Mouse (Mus musculus) cerebellum, adult 9-10 months (tissue): Measurements from ENCODE around the gene Klc4.

Experiments used
- DNase-seq: peaks from one replicate; pipeline ENCODE4 v3.0.0; 2022

Klc4 gene

DNA sequence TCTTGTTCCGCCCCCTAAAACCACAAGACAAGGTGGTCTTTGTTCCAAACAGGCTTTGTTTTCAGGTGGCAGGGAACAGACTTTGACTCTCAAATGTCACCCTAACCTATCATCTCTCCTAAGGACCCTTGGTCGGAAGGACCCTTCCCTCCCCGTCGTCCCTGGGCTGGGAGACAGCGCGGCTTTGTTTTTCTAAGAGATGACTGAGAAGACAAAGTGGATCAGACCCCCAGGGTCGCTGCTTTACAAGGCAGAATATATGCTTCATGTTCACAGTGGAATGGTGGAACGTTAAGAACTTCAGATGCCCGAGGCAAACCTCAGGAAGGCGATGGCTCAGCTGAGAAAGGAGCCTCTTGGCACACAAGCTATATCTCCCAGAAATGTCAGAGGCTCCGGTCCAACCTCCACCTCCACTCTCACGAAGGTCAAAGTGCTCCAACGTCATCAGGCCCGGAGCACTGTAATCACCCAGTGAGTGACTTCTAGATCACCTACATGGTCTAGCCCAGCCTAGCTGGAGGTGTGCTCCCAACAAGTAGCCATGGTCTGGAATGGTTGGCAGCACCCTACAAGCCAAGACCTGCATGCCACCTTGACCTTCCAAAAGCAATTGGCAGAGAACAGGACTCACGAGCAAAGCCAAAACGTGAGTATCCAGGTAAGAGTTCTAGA lies 26.0 kb downstream of the Klc4 start:
- no peak for DNase-seq

DNA sequence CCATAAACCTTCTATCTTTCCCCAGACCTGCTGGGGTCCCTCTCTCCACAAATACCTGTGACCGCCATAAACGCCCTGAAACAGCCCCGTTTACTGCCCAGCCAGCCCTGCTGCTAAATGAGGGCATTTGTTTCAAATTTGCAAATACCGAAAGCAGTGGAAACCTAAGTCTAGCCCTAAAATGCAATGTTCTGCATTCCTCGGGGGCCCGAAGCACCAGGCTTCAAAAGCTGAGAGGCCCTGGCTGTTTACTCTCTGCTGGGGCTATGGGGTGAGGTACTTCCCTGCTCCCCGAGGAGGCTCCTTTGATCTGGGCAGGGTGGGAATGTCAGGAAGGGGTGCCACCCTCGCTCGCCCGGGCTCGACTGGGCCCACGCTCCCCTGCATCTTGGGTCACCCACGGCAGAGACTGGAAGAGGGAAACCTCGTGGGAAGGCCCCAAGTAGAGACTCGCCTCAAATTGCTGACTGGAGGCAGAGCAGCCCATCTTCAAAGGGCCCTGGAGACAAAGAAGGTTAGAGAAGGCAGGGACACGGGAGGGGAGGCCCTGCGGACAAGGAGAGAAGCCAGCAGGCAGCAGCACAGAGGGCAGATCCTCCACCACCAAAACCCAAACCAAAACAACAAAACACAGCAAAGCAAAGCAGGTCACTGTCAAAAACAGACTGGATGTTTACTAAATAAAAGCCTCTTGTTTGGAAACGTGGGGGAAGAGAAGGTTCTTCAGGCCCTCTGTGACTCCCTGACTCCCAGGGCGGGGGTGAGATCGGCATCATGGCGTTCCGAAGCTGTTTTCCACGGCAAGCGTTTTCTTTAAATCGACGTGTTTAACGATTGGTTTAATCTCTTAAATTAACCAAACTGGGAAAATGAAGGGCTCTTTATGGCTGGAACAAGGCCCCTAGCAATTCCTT lies 26.8 kb downstream of the Klc4 start:
- no peak for DNase-seq

DNA sequence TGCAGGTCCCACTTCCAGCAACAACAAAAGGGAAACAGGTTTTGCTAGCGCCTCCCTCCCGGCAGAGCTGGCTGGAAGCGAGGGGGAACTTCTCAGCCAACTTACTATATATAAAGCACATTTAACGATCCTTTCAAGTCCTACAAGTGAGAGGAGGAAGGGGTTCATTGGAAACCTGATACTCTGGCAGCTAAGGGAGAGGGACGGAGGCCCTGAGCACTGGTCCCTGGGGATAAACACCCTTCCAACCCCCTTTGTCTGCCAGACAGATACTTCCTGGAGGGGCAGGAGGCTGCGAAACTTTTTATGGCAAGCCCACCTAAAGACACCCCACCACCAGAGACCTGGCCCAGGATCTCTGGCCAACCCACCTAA lies 27.4 kb downstream of the Klc4 start:
- no peak for DNase-seq

DNA sequence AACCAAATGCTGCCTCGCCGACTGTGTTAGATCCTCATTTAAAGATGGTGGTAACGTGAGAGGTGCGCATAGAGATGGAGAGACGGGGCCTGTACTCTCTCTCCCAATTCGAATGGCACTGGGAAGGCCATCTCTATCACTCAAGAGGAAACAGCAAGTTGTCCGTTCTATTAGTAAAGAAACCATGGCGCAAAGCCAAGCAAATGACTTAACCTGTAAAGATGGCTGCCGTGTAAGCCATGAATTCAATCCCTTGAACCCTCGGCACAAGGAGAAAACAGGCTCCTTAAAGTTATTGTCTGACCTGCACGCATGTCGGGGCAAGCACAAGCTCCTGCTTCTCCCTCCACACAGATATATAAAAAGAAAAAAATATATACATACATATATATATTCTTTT lies 28.0 kb downstream of the Klc4 start:
- no peak for DNase-seq

DNA sequence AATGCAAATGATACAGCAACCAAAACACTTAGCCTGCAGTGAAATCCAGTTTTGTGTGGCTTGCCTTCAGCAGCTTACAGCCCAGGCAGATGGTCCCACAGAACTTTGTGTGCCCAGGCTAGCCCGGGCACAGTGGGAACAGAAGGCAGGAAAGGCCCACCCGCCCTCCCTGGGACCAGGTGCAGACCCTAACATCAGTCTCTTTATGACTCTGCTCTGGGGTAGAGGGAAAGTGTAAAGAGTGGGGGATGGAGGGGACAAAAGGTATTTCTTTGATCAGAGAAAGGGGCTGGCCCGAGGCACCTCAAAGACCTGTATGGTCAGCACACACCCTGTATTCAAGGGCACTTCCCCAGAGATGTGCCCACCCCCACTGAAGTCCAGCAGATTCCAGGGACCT lies 32.6 kb downstream of the Klc4 start:
- no peak for DNase-seq

DNA sequence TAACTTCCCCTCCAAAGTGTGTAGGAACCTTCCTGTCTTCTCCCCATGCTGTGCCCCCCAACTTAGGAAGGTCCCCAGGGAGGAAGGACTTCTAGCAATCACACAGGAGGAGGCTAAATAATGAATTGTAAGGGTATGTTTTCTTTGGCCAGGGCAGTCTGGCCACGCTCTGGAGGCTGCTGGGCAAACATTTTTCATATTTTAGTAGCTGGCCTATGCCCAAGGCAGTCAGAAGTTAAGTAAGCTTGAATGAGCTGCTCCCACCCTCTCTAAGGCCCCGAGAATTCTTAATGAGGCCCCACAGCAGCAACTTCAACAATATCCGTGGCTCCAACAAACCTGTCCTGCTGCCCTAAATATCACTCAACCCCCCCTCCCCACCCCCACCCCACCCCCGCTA lies 33.0 kb downstream of the Klc4 start:
- no peak for DNase-seq

DNA sequence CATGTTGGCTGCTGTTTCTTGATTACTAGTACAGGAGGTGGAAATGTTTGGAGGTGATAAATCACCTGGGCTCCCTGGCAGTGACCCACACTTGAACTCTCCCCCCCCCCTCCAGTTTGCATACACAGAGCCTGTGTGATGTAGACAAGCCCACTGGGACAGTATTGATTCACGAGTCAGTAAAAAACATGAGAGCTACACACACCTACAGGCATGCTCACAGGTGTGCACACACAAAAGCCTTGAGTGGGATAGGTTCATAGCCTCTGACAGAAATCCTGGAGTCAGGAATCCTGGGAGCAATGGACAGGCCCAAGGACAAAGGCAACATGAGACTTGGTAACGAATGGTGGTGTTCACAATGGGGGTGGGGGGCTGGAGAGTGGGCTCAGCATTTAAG lies 33.6 kb downstream of the Klc4 start:
- DNase-seq: no peak

DNA sequence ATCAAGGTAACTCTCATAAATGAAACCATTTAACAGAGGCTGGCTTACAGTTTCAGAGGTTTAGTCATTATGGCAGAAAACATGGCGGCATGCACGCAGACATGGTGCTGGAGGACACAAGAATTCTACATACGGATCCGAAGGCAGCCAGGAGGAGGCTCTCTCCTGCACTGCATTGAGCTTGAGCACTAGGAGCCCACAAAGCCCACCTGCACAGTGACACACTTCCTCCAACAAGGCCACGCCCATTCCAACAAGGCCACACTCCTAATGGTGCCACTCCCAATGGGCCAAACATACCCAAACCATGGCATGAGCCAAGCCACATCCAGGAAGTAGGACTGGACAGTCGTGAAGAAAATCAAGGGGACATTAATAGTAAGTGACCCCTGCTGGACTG lies 34.5 kb downstream of the Klc4 start:
- DNase-seq: no peak

DNA sequence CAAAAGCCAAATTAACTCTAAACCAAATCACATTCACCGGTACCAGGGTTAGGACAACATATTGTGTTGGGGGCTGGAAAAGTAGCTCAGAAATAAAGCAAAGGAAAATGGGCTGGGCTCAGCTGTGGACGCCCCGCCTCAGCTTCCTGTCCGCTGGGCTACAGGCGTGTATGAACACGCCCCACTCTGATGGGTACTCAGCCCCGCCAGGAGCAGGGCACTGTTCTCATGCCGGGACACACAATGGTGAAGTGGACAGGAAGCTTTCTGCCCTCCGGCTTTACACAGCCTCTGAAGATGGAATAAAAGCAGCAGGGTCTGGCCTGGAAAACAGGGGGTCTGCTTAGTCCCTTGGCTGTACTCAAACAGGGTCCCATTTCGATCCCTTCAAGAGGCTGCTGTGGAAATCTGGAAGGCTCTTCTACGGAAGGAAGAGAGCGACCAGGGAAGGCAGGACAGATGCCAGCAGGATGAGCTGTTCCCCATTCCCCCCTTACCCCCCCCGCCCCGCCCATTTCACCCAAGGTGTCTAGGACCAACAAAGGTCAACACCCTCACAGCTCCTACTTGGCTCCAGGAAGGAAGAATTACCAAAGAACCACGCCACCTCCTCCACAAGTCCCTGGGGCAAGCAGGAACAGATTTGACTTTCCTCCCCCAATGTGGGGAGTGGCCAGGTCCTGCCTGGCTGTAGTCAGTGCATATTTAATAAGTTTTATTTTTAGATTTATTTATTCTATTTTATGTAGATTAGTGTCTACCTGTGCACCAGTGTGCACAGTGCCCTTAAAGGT lies 35.9 kb downstream of the Klc4 start:
- DNase-seq: no peak

DNA sequence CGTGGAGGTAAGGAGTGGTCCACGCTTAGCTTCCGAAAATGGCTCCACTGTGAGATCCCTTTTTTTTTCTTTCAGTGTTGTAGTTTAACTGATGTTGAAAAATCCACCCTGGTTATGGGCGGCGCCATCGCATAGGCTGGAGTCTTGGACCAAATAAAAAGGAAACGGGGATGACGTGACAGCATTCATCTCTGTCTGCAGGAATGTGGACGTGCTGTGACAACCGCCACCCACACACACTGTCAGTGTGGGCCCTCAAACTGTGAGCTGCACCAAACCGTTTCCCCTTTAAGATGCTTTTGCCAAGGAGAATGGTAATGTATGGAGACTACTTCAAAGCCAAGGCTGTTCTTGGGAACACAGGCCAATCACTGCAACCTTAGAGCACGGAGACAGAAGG lies 39.8 kb downstream of the Klc4 start:
- no peak for DNase-seq

DNA sequence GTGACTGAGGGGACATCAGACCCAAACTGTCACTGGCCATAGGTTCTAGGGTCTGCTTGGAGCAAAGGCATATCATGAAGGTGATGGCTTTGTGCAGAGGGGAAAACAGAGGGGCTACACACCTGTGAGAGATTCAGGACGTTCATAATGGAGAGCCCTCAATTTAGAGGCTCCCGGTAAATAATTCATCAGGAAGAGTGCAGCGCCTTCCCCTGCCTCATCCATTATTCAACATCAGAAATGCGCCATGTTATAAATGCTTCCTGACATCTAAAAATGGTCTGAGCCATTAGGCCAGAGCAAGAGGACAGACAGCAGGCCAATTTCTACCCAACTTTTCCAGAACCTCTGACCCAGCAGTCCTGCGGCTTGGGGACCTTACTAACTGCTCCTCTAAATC lies 40.7 kb downstream of the Klc4 start:
- DNase-seq: no peak

DNA sequence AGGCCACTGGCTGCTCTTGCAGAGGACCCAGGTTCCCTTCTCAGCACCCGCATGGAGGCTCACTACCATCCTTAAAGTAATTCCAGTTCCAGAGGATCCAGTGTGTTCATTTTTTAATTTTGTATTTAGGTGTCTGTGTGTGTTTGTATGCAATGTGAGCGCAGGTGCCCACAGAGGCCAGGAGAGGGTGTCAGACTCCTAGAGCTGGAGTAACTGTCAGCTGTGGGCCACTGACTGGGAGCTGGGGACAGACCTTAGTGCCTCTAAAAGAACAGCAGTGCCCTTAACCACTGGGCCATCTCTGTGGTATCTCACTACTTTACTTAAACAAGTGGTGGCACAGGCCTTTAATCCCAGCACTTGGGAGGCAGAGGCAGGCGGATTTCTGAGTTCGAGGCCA lies 42.6 kb downstream of the Klc4 start:
- DNase-seq: no peak

DNA sequence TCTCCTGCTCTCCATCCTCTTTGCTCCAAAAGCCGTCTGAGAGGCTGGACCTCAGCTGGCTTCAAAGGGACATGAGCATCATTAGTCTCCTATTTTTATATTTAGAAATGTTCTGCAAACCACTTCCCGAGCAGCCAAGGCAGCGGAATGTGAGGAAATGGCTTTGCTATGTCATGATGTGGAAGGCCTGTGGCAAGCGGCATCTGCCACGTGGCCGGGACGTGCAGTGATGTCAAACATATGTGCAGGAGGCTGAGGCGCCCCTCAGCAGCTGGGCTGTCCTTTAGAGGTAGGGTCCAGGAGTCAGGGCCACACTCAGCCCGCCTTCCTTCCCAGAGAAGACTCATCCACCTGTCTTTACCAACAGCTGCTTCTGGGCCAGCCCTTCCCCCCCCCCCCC lies 43.6 kb downstream of the Klc4 start:
- DNase-seq: no peak

DNA sequence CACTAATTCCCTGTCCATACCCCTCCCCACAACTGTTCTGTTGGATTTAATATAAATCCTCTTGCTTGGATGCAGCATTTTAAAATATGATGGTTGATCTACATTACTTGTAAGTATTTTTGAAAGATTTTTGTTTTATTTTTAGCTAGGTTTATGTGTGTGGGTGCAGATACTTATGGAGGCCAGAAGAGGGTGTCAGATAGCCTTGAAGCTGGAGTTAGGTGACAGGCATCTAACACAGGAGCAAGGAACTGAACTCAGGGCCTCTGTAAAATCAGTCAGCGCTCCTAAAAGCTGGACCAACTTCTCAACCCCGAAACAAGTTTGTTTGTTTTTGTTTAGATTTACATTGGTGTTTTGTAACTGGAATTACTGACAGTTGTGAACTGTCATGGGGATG lies 45.3 kb downstream of the Klc4 start:
- no peak for DNase-seq

DNA sequence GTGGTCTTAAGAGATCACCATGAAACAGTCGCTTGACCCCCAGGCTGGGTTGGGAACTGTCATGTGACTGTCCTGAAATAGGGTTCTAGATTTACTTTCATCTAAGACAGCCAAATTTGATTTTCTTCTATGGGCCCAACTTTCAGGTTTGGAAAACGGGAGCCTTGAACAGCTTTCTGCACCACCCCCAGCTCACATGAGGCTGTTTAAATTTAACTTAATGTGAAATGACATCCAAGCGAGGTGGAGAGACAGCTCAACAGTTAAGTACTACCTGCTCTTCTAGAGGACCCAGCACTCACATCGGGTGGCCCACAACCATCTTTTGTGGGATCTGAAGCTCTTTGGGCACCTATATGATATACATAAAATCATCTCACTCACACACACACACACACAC lies 46.9 kb downstream of the Klc4 start:
- no peak for DNase-seq

DNA sequence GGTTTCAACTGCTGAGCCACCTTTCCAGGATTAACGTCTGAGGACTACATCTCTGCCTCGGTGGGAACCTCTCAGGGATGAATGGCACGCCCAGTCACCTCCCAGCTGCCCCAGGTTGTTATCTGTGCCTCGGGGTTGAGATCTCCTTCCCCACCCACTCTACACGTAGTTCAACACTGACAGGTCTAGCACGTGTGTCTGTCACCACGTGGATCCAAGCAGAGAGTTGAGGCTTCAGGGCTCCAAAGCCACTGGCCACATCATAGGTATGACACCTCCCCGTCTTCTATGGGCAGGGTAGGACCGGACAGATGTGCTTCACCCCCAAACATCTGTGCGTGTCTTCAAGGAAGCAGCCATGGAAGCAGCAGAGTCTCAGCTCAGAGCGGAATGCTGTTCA lies 47.9 kb downstream of the Klc4 start:
- no peak for DNase-seq

DNA sequence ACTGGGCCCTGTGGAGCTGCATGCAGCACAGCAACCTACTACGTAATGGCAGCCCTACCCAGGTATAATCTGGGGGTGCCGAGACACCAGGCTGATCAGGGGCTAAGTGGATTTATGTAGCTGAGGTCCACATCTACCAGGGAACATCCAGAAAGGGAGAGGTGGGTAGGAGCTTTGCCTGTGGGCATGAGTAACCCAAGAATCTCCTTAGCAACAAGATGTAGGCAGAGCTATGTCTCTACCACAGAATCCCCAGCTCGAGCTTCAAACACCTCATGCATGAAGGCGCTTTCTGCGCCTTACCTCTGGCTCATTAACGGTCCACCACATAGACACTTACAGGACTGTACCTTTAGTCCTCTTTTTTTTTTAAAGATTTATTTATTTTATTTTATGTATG lies 50.5 kb downstream of the Klc4 start:
- DNase-seq: no peak

DNA sequence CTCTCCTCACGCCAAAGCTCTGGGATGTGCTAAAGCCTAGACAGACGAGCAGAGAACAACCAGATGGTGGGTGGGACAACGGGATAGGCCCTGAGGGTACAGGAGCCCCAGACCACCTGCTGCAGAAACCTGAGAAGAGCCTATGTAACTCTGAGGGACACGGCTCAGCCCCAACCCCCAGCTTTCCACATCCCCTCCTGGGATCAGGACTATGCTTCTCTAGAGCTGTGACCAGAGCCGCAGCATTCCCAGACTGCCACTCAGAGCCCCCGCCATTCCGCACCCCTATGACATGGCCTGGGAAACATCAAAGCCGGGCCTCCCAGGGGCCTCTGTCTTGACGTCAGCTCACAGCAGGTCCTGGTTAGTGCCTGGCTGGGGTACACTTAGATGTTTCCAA lies 51.2 kb downstream of the Klc4 start:
- no peak for DNase-seq

DNA sequence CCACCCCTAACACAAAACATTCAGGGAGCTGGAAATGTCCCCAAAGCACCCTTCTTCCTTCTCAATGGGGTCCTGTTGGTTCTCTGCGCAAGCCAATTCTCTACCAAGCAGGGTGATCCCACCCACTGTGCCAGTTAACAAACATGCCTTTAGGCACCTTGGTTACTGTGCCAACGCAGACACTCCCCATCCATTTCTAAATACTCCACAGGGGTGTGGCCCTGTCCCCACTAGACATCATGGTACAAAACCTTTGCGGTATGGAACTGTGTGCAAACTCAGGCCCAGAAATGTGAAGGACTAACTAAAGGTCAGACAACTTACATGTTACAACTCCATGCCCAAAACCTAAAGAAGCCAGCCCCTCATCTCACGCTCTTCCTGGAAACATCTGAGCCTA lies 52.7 kb downstream of the Klc4 start:
- no peak for DNase-seq

DNA sequence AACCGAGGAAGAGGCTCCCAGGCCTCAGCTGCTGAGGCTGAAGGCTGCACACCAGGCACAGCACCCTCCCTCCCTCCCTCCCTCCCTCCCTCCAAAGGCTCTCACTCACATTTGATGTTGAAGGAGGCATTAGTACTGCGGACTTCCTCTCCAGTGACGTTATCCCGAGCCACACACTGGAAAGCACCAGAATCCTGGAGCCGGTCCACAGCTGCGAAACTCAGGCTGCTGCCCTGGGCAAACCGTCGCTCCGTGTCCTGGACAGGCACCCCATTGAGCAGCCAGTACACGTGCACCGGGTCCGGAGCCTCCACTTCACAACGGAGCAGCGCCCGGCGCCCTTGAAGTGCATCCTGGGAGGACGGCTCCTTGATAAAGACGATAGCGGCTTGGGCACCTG lies 54.4 kb downstream of the Klc4 start:
- DNase-seq: no peak

DNA sequence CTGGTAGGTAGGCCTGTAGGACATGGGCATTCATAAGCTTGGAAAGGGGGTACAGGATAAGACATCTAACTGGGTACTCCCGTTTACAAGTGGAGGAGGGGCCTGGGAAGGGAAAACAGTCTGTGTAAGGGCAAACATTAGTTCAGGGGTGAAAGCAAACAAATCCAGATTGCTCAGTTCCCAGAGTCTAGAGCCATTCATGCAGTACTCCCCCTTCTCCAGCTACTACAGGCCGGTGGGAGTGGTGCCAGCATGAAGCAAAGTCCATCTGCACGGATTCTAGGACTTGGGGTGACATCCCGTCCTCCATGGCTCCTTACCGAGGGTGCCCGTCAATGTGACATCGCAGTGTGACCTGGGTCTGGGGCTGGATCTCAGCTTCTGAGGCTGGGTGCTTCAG lies 55.4 kb downstream of the Klc4 start:
- DNase-seq: no peak

DNA sequence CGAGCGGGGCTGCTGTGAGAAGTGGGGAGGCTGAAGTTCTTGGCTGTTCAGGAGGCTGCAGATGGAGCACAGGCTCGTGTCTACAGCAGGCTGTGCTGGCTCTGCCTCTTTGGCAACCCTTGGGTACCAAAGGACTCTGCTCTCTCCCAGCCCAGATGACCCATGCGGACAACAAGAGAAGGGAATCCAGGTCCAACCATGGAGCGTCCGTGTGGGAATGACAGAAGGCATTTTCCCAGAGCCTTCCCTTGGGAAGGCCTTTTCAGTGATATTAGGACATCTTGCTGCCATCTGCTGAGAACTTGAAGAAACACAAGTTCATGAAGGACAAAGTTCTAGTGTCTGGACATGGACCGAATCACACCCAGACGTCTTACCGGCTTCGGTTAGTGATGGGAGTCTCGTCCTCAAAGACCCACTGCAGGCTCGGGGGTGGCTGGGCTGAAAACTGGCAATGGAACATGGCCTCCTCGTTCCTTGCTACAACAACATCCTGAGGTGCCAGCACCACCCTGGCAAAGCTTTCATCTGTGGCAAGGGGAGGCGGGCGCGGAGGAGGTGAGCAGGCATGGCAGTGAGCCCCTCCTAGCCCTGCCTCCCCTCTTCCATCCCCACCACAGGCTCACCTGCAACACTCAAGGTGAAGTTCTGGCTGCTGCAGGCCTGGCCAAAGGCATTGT lies 56.0 kb downstream of the Klc4 start:
- DNase-seq: peak; percentile 41

DNA sequence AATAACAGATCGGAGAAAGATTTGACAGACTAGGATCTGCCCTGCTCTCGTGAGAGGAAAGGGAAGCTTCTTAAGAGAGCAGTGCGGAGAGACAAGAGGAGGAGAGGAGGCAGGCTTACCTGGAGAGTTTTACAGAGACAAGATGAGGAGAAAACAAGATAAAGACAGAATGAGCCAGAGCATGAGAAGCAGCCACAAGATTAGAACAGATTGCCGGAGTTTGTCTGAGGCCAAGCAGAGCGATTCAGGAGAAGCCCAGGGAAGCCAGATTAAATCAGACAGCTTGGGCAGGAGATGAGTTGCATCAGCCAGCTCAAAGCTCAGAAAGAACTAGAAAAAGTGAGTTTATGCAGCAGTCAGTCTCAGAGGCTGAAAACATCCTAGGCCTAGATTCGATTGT lies 56.9 kb downstream of the Klc4 start:
- DNase-seq: no peak
